Mouse (Mus musculus) erythroid progenitor cell, adult 5-6 weeks (primary cell): ENCODE measurements around the gene Pde4b. TPM values are rescaled to one million over a fixed set of nuclear protein-coding genes. Genes with fewer than 3 reads are reported as not detected.

Experiments used
- ATAC-seq: replicated peaks from 2 replicates; pipeline ENCODE4 v1.8.0; 2016; ENCODE audit warnings: moderate number of reproducible peaks, mild to moderate bottlenecking, moderate TSS enrichment, inconsistent platforms; ENCODE audit not compliant: poor library complexity, low FRiP score, severe bottlenecking
- total RNA-seq, 2 experiments: library from RNA; stranded (forward) in 1 of 2; stranded (reverse) in 1 of 2; fragments of 150-400 nt in 1 of 2; fragments of 186-747, 209-891 nt in 1 of 2; gene quantifications; 2 replicates each; pipeline versions ENCODE4 v1.2.3 to v1.2.4; 2015 to 2017; ENCODE audit warnings: low replicate concordance in 2 of 2

Gene Pde4b
- total RNA-seq, 2 experiments from 2014 or later, result 5.4 to 14.7 TPM

GRCm38 (mm10) chr4:102623789-102624611 is 536.7 kb downstream of the Pde4b start:
- ATAC-seq, result no peak

GRCm38 (mm10) chr4:102624937-102625336 is 537.6 kb downstream of the Pde4b start:
- no peak for ATAC-seq

GRCm38 (mm10) chr4:102627799-102628198 is 540.5 kb downstream of the Pde4b start:
- no peak for ATAC-seq

- ATAC-seq, result no peak
These were observed 542.3 kb downstream of the Pde4b start for GRCm38 (mm10) chr4:102629621-102630020.

GRCm38 (mm10) chr4:102630261-102630660 is 542.9 kb downstream of the Pde4b start:
- no peak for ATAC-seq

GRCm38 (mm10) chr4:102631624-102632023 is 544.3 kb downstream of the Pde4b start:
- no peak for ATAC-seq

- ATAC-seq, result no peak
These were observed 545.9 kb downstream of the Pde4b start for GRCm38 (mm10) chr4:102633241-102633640.

GRCm38 (mm10) chr4:102635258-102635657 is 547.9 kb downstream of the Pde4b start:
- no peak for ATAC-seq

- ATAC-seq, result no peak
These were observed 548.6 kb downstream of the Pde4b start for GRCm38 (mm10) chr4:102635944-102636343.

- ATAC-seq, result no peak
These were observed 550.1 kb downstream of the Pde4b start for GRCm38 (mm10) chr4:102637348-102637910.

GRCm38 (mm10) chr4:102640942-102641341 is 553.6 kb downstream of the Pde4b start:
- ATAC-seq, result no peak

GRCm38 (mm10) chr4:102644062-102644461 is 556.7 kb downstream of the Pde4b start:
- ATAC-seq, result no peak

GRCm38 (mm10) chr4:102647056-102647455 is 559.7 kb downstream of the Pde4b start:
- ATAC-seq, result no peak

- no peak for ATAC-seq
These were observed 568.0 kb downstream of the Pde4b start for GRCm38 (mm10) chr4:102655331-102655730.

- no peak for ATAC-seq
These were observed 569.2 kb downstream of the Pde4b start for GRCm38 (mm10) chr4:102656494-102657036.

Other genes with a start within 250 kb of the Pde4b start
- not detected in 2 replicates for gene B020004J07Rik, start 243.5 kb upstream of the Pde4b start, total RNA-seq (2015; ENCODE audit: low replicate concordance)
- gene B020004J07Rik, start 243.5 kb upstream of the Pde4b start, total RNA-seq (2017; ENCODE audit: low replicate concordance), result not detected in 2 replicates
- not detected in 2 replicates for gene C130073F10Rik, start 193.8 kb upstream of the Pde4b start, total RNA-seq (2015; ENCODE audit: low replicate concordance)
- gene C130073F10Rik, start 193.8 kb upstream of the Pde4b start, total RNA-seq (2017; ENCODE audit: low replicate concordance), result not detected in 2 replicates
- not detected in 2 replicates for gene Gm12800, start 178.4 kb upstream of the Pde4b start, total RNA-seq (2015; ENCODE audit: low replicate concordance)
- not detected in 2 replicates for gene Gm12800, start 178.4 kb upstream of the Pde4b start, total RNA-seq (2017; ENCODE audit: low replicate concordance)
- not detected in 2 replicates for gene Gm12794, start 147.1 kb upstream of the Pde4b start, total RNA-seq (2015; ENCODE audit: low replicate concordance)
- not detected in 2 replicates for gene Gm12794, start 147.1 kb upstream of the Pde4b start, total RNA-seq (2017; ENCODE audit: low replicate concordance)
- not detected in 2 replicates for gene Gm12790, start 106.5 kb upstream of the Pde4b start, total RNA-seq (2015; ENCODE audit: low replicate concordance)
- gene Gm12790, start 106.5 kb upstream of the Pde4b start, total RNA-seq (2017; ENCODE audit: low replicate concordance), result not detected in 2 replicates
- not detected in 2 replicates for gene Gm12789, start 100.9 kb upstream of the Pde4b start, total RNA-seq (2015; ENCODE audit: low replicate concordance)
- gene Gm12789, start 100.9 kb upstream of the Pde4b start, total RNA-seq (2017; ENCODE audit: low replicate concordance), result not detected in 2 replicates